Mouse (Mus musculus) left cerebral cortex, adult 11 months (tissue): ENCODE measurements around the gene Ubap2l.
A peak's percentile ranks its signal among the peaks of the same experiment; 100 is the strongest.

Experiments used
- DNase-seq: peaks from one replicate; pipeline ENCODE4 v3.0.0; 2022; ENCODE audit warnings: low spot score

Gene Ubap2l

DNA sequence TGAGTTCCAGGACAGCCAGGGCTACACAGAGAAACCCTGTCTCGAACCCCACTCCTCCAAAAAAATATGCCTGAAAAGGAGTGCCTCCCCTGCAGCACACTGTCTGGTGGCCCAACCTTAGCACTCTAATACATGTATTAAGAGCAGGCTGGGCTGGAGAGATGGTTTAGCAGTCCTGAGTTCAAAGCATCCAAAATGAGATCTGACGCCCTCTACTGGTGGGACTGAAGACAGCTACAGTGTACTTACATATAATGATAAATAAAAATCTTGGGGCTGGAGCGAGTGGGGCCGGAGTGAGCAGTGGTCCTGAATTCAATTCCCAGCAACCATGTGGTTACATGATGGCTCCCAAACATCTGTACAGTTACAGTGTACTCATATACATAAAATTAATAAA is 85.5 kb downstream of the Ubap2l start:
- DNase-seq: no peak

DNA sequence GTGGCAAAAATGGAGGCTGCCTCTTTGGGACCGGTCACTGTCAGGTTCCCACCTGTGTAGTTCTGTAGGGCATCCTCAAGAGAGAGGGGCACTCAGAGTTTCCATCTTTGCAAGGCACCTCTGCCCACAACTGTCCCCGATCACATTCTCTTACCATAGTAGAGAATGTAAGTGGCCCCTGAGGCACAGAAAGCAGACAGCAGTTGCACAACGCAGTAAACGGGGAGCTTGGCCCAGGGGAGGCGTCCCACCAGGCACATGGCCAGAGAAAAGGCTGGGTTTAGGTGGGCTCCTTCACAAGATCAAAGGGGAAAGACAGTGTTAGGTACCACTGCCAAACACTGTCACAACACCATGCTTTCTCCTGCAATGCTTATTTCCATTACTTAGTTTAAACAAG is 86.5 kb downstream of the Ubap2l start:
- no peak for DNase-seq

DNA sequence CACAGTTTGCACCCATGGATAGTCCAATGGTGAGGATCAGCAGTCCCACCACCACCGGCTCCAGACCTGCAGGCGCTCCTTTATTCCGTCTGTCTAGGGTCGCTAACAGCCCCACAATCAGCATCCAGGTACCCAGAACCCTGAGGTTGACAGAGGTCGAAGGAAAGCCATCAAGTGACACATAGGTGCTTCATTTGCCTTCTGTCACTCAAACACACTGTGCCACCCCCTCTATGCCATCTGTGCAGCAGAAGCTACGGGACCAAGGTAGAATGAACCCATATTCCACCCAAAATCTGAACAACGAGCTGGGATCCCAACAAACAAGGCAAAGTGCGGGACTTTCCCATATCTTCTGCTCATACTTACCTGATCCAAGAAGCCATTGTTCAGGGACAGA is 86.9 kb downstream of the Ubap2l start:
- DNase-seq: no peak

DNA sequence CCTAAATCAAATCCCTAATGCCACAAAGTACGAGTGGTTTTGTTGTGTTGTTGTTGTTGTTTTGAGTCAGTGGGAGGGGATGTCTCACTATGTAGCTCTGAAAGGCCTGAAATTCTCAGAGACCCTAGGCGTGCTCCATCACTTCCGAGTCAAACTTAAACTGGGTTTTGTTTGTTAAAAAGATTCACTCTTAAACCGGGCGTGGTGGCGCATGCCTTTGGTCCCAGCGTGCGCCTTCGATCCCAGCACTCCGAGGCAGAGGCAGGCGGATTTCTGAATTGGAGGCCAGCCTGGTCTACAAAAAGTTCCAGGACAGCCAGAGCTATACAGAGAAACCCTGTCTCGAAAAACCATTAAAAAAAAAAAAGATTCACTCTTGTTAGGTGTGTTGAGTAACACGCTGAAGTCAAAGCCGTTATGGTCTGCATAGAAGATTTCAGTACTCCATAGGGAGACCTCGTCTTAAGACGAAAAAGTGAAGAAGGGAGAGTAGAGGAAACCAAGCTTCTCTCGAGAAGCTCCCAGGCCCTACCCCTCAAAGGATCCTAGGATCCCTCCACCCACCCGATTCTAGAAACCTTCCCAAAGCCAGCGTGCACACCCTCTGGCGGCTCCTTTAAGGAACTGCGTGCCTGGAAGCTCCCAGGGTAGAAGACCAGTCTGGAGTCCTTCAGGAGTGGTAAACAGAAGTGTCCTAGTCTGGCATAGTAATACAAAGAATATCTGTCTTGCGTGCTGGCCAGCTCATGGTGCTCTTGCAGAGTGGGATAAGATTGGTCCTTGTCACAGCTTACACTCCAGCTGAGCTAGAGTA is 88.3 kb downstream of the Ubap2l start:
- no peak for DNase-seq

DNA sequence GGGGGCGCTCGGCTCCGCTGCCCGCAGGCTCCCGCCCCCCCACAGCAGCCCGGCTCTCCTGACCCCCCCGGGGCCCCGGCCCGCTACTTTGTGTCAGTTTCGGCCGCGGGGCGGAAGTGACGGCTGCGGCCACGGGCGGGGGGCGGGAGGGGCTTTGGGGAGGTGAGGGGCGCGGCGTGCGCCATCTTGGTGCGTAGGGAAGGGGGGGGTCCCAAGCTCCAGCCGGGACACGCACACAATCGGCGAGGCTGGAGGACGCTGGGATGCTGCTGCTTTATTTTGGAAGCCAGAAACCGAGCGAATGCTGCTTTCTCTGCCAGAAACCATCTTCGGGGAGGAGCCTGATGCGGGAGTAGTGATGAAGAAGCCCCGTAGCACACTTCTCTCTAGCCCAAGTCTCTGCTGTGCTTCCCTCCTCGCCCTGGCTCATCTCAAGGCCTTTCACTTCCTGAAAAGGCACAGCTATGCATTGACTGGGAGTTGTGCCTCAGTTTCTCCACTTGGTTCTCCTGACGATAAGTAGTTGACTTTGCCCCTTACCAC is 89.1 kb downstream of the Ubap2l start, which contains the start of gene Atp8b2:
TSS of gene Atp8b2 (minus strand) at position 288 of the 543 bp plus-strand sequence.
- no peak for DNase-seq

DNA sequence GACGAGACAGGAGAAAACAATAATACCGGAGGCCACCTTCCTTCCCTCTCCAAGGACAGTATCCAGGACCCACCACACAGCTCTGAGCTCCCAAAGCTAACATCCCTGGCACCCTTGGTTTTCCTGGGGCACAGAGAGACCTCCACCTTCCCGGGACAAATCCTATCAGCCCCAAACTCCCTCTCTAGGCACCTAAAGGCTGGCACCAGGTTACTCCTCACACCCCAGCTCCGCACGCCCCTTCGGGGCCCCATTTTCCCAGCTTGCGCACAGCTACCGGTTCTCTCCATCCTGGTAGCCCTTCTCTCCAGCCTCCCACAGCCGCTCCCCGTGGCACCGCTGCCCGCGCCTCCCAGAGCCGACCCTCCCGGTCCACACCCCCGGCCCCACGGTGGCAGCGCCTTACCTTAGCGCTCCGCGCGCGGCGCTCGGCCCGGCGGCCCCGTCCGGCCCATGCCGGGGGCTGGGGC is 89.6 kb downstream of the Ubap2l start:
- DNase-seq: no peak

DNA sequence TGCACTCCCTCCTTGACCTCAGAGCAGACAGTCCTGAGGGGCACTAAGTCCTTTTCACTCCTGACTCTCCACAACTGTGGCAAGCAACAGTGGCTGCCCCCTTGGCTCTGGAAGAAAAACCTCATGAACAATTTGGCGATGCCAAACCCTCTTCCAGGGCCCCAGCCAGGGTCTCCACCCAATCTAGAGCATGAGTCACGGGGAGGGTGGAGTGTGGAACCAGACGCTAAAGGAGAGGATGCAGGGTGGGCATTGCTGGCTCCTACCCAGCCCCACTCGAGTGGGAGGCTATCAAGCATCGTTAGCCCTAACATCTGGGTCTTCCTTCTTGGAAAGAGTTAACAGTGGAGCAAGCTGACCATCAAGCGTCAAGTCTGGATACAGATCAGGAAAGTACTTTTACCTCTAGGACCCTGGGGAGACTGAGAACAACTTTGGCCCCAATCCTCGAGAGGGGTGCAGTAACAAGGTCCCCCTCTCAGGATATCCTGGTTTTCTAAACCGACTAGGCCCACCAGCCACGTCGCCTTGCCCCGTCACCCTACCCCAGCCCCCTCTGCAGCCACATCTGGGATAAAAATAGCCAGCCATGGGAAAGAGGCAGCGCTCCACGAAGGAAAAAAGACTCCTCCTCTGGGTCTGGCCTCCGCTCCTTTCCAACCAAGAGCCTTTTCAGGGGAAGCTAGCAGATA is 90.2 kb downstream of the Ubap2l start:
- no peak for DNase-seq

DNA sequence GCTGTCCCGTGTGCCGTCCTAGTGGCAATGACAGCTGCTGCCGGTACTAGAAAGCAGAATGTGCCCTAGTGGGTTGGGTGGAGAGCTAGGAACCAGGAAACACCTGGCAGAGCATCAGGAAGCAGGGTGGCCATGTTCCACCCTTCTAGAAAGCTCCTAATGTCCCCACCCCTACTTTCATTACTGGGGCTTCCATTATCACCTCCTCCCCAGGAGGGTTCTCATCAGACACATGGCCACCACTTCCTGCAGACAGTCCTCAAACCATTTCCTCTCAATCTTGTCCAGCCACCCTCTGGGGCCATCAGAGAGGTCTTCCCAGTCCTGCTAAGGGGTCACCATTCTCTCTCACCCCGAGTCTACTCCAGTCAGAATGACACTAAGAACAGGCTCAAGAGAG is 91.0 kb downstream of the Ubap2l start:
- DNase-seq: no peak

DNA sequence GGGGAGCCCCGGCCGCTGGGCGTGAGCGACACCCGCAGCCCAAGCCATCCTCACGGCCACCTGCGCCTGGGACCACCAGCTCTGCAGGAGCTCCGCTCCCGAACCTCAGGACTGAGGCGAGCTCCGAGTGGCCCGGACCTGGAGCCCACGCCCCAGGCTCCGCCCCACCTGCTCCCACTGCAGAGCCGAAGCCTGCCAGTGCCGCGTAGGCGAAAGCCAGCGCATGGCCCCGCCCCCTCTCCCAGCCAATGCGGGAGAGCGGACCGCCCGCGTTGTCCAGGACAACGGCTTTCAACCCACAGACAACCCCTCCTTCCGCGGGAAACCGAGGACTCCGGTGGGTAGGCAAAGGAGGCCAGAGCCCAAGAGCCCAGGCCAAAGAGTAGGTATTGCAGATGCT is 92.0 kb downstream of the Ubap2l start:
- DNase-seq: peak; percentile 91

DNA sequence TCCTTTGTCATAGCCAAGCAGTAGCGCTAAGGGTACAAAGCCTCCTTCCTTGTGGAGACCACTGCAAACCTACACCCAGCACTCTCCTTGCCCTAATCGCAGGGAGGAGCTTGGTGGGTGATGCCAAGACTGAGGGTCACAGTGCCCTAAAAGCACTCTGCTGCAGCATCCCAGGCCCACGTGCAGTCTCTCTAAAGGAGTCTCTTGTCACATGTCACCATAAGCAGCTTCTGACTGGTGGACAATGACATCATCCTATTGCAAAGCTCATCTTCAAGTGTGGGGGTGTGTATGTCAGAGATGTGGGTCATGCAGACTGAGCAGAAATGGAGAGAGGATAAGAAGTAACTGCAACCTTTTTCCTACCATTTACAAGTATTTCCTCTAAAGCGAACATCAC is 93.0 kb downstream of the Ubap2l start:
- DNase-seq: peak; percentile 73

DNA sequence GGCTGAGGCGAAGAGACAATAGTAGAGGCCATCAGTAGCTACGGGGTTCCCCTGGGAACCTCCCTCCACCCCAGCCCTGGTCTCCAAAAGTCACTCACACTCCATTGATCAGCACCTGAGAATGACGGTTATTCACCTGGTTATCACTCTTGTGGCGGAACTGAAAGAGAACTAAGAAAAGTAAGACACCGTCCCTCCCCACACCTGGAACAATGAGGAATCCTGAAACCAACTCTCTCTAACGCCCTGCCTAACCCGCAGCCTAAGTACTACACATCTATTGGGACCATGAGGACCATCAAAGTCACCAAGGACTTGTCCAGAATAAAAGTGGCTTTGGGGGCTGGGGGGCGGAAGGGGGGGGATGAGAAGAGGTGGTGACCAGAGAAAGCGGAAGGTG is 94.5 kb downstream of the Ubap2l start:
- DNase-seq: no peak

DNA sequence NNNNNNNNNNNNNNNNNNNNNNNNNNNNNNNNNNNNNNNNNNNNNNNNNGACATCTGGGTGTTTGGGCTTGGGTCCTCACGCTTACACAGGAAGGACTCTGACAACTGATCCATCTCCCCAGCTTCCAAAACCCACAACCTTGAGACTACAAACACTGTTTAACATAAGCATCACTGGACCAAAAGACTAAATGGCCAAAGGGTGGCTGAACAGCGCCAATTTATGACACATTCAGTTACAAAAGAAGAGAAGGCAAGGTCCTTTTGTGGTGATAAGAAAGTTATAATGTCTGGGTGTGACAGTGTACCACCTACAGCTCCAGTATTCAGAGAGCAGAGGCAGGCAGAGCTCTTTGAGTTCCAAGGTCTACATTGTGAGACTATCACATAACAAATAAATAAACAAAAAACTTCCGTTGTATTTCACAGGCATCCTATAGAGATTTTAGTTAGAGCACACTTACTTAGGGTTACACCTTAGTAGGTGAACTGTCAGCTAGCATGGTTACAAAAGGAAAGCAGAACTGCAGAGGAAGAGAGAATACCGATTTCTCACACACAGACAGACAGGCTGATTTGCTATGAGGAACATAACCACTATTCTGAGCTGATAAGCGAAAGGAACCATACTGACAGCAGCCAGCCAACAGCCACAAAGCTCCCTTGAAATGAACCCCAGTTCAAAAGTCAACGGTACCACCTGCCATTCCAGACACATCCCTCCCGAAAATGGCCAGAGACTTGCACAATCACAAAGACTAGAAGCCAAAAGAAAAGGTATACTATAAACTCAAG is 96.1 kb downstream of the Ubap2l start:
- DNase-seq: no peak

DNA sequence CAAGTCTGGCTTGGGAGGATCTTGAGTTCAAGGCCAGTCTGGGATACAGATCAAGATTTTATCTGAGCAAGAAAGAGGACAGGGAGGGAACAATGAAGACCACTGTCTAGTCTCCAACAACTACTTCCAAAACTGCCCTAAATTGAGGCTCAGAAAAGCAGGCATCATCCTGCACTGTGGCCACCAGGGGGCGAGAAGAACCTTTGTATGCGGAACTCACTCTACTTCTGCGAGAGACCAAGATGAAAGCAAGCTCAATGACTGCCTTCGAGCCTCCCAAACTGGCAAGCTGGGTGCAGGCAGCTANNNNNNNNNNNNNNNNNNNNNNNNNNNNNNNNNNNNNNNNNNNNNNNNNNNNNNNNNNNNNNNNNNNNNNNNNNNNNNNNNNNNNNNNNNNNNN is 99.0 kb downstream of the Ubap2l start:
- DNase-seq: no peak
